Mouse (Mus musculus) c-Kit-positive CD71-negative TER-119-negative erythroid progenitor cells, embryonic 14.5 days (primary cell): ENCODE measurements at regions not wholly inside any gene's neighbourhood (a gene's known extent, or its start where the extent isn't known, plus 50 kb on each side); places are given as distances from the start of the nearest gene placed in this dataset.

ENCODE experiments used
- DNase-seq: peaks from one replicate; pipeline ENCODE4 v3.0.0-alpha.2; 2013; ENCODE audit warnings: low read depth

DNA sequence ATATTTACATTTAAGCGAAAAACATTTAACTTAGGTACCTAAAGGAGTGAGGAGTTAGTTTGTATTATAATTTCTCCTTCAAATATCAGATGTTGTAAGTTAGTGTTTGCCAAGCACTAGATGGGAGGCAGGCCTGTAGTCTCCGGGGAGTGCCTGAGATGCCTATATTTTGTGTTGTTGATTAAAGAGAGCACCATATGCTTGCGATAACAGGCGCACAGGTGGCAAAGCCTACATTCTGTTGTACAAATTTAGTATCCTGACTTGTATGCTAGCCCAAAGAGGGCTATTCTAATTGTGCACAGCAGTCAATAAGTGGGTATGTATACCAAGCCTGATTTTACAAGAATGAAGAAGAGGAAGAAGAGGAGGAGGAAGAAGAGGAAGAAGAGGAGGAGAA lies 151.8 kb upstream of the Atxn1 start:
- no peak for DNase-seq

DNA sequence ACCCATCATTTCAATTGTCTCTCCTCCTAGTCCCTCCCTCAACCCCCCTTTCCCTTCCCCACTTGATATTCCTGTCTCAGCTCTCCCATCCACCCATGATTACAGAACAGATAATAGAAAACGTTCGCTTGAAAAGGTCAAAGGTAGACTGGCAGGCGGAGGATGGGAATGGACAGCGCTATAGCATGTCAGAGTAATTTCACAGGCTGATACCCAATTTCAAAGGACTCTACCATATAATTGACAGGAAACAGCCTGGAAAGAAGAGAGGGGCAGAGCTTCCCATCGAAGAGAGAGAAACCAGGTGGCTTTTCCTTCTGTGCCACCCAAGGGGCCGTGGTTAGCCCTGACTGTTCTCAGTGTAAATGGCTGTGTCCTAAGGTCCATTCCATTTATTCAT lies 140.2 kb upstream of the Atxn1 start:
- no peak for DNase-seq

DNA sequence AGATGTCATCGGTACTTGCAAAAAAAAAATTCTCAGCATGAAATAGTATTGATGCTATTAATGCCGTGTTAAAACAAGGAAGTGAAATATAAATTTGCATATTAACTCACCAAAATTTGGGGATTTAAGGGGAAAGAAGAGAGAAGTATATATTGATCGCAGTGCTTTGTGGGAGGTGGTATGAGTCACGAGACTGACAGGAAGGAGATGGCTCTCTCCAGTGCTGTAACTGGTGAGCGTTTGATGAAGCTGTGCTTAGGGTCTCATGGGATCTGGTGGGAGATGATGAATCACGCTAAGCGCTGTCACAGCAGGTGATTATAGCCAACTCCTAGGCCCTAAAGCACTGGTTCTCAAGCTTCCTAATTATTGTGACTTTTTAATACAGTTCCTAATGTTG lies 133.8 kb upstream of the Atxn1 start:
- no peak for DNase-seq

DNA sequence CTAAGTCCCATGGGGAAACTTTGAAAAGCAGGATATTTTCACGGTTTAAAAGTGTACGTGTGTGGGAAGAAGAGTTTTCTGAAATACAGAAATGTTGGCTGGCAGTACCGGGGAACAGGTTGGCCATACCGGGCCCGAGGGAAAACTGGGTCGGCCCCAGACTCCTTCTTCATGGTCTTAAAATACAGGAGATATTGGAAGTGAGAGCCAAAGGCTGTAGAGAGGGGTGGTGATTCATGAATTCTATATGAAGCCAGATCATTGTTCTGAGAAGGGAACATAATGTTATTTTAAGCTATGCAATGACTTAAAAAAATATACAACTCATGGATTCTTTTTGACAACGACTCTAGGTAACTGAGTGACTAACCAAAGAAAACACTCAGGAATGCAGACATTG lies 133.3 kb upstream of the Atxn1 start:
- no peak for DNase-seq

DNA sequence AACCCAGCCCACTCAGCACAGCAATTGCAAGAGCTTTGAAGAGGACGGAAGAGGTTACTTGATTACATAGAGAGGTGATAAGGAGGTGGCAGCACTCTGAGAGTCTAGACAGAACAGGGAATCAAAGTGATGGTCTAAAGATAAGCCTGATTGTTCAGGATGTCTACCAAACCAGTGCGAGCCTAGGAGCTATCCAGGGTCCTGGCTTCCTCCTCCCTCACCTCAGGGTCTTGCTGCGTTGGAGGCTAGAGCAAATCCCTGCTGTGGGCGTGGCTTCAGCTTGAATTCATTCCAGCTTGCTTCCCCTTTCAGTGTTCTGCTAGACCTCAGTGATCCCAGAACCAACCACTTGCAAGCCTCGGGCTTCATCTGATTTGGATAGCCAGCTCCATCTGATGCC lies 132.2 kb upstream of the Atxn1 start:
- peak; percentile 62 for DNase-seq

DNA sequence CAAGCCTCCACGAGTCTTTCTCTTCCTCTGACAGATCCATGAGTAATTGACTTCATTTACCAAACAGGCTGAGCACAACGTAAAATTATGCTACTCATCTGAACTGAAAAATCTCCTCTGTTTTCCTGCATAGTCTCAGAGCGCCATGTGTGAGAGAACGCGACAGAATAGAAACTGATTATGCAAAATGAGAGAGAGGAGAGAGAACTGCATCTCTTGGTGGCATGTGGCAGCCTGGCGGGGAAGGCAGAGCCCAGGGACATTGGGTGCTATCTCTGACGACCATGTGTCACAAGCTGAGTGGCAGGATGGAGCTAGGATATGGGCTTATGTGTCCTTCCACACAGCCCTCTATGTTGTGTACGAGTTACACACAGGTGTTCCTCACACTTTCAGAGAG lies 131.6 kb upstream of the Atxn1 start:
- no peak for DNase-seq

DNA sequence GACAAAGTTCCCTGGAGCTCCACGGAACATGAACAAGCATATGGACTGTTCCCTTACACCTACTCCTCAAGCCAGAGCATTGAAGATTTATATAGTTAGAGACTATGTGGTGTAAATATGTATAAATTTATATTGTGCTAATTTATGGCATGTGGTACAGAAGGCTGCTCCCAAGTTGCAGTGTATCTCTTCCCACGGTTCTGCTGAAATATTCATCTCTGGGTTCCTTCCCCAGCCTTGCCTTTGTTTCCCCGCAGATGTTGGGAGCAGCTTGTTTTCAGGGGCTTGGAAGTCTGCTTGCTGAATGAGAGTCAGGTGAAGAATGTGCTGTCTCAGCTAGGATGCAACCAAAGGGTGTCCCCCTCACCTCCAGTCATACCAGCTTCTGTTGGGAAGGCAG lies 128.0 kb upstream of the Atxn1 start:
- no peak for DNase-seq

DNA sequence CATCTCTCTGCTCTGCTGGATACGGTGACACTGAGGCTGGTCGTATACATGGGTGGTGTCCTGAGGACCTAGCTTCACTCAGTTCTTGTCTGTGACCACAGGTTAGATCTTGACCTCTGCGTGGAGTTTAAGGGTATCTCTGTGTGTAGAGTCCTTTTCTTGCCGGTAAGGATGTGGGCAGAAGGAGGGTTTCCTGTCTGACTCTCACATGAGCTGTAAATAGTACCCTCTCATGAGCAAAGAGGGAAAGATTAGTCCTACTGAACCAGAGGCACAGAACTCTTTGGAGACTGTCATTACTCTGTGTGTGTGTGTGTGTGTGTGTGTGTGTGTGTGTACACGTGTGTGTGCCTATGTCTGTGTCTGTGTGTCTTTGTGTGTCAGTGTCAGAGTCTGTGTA lies 126.3 kb upstream of the Atxn1 start:
- DNase-seq: no peak

DNA sequence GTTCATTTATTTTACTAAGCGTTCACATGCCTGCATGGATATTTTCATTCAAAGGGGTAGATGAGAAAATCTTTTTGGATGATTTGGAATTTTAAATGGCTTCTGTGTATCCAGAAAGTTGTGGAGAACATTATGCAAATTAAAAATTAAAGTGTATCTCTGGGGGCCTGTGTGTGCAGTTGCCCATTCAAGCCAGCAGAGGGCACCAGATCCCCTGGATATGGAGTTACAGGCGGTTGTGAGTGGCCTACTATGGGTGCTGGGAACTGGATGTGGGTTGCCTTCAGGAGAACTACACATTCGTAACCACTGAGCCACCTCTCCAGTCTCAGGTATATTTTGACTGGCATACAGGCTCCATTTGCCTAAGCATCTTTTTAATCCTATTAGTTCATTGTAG lies 123.4 kb upstream of the Atxn1 start:
- DNase-seq: no peak

DNA sequence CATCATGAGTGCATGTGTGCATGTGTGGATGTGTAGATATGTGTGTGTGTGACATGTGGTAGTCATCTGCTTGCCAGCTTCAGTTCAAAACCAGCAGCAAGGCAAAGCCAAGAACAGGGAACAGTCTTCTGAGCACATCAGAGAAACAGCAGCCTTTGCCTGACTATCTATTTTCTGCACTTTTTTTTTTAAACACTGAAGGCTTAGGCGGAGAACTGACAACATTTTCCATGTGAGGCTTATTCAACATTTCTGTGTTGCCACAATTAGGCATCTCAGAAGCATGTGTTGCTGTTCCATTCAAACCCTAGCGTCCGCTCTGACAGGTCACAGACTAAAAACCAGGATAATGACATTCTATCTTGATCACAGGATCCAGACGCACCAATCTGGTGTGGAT lies 122.9 kb upstream of the Atxn1 start:
- no peak for DNase-seq

DNA sequence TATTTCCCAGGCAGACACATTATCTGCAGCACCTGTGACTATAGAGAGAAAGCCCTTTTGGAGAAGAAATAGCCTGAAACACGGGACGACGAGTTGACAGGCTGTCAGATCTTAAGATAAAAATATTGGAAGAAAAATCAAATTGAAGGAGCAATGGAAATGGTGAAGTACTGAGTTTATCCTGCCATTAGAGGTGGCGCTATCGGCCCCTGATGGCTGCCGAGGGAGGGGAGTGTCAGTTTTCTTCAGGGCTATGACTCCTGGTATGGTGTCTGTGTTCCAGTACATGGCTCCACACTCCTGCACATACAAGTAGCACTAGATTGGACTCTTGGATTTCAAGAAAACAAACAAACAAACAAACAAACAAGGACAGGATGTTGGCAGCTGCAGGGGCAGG lies 112.1 kb upstream of the Atxn1 start:
- DNase-seq: no peak

DNA sequence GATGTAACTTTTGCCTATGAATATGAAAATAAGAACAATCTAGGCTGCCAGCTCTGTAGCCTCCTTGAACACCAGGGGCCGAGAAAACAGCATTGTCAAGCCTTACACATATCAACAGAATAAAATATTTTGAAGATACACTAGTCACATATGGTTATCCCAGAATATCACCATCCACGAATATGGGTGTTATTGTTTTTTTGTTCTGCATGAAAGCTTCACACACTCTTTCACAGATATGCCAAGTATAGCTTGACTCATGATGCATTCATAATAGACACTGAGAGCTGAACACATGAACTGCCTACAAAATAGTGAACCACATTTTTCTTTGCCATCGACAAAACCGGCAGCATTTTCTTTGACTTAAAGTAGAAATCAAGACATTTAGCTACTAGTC lies 106.9 kb upstream of the Atxn1 start:
- no peak for DNase-seq

DNA sequence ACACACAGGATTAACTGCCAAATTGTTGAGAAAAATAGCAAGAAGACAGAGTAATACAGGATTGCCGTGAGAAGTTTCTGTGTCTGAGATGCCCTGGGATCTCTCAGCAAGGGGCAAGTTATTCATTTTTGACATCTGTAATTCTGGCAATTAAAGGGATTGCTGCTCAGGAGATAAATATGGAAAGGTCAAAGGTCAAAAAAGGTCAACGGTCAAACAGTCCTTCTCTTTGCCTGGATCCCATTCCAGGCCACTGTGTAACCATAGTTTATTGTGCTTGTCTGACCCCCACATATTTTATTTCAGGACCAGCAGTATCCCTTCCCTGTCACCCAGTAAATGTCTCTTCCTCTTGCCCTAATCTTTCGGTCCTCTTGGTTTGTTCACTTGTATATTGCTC lies 104.8 kb upstream of the Atxn1 start:
- no peak for DNase-seq

DNA sequence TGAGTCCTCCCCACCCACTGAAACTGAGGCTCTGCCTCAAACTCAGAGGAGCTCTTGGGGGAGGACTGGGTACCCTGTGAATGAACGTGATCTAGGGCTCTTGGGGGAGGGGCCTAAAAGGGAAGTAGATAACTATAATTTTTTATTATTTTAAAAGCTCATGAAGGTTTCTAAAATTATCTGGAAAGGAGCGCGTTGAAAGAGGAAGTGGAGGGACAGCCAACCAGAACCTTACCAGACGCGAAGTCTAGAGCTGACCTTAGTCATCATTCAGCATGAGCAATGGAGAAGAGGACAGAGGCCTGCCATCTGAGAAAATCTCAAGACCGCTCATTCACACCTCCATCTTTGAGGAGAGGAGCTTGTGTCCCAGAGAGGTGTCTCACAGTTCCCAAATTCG lies 98.0 kb upstream of the Atxn1 start:
- no peak for DNase-seq

DNA sequence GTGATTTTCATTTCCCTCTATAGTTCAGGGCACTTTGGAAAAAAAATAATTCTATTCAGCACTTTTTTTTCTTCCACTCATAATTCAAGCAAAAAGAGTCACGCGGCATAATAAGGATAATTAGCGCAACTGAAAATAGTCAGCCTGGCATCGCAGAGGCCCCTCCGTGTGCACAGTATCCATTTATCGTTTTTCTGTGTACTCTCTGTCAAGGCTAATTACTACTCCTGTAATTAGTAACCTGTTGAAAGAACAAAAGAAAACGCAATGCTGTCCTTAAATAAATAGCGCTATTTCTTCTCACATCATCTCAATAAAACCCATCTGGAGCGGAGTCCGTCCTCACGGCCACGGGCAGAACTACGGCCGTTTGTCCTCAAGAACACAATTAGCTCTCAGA lies 95.1 kb upstream of the Atxn1 start:
- DNase-seq: no peak

DNA sequence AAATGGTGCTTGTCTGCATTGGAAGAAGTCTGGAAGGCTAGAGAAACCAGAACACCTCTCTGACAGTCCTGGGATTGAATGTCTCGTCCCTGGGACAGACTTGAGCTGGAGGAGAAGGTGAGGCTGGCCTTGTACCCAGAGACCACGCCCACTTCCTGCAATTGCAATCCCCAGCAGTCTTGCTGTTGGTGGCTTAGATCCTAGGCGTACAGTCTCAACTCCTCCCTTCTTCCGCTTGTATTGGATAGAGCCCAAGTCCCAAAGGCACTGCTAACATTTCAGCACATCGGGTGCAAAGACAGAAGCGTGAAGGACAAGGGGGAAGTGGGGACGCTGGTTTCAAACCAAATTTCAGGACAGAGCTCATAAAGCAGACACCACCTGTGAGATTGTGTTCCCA lies 94.1 kb upstream of the Atxn1 start:
- DNase-seq: no peak

DNA sequence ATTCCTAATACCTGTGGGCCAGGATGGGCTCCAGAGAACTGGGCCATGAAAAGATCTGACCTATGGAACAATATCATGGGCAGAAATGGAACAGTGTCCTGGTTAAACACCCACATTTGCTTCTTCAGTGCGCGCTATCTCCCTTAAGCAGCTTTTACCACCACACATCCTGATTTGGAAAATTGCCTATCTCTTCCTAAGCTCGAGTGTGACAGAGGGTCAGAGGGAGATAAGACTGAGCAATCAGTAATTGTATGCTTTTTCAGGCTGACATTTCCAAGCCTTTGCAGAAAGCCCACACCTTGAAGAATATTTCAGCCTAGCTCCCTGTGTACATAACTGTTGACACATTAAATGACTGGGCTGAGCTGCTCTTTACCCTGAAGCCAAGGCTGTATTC lies 93.5 kb upstream of the Atxn1 start:
- no peak for DNase-seq

DNA sequence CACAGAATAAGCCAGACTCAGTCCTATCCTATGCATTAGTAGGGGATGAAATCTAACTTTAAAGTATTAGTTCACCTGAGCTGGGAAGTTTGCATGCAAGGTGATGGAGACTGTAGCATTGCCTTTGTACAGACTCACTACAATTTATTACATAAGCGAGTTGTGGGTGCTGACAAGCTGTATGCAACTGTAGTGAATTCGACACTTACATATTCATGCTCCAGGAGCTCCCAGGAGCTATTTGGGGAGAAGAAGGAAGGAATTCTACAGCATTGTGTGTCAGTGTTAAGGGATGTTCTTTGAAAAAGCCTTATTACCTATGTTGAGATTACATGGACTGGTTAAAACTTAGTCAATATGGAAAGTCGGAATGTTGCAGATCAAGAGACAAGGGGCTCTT lies 90.6 kb upstream of the Atxn1 start:
- no peak for DNase-seq

DNA sequence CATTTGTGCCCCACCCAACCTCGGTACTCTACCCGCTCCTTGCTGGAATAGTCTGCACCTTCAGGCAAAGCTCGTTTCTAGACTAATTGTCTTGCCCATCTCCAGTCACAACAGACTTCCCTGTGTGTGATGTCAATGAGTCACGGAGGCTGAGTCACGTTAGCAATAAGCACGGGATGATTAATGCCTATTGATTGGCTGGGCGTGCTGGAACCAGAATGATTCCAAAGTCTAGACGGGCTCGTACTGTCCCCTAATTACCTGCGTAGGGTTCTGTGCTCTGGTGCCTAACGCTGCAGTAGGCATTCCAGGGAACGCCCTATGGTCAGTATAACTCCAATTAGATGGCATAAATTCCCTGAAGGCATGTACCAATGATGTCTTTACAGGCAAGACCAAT lies 78.8 kb upstream of the Atxn1 start:
- DNase-seq: no peak

DNA sequence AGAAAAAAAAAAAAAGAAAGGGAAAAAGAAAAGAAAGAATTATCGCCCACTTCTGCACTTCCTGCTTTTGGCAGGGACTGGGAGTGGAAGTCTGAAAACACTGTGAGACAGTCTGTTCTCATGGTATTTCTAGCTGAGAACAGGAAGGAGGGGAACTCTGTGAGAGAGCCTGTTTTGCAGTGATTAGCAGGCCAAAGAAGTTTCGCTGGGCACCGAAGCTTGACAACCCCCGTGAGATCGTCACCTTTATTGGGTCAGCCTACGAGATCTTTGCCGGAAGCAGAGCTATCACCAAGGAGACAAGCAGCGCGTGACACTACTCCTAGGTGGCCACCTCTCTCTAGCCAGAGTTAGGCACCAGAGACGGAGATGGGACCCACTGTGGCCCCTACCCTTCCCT lies 78.2 kb upstream of the Atxn1 start:
- DNase-seq: peak; percentile 38

DNA sequence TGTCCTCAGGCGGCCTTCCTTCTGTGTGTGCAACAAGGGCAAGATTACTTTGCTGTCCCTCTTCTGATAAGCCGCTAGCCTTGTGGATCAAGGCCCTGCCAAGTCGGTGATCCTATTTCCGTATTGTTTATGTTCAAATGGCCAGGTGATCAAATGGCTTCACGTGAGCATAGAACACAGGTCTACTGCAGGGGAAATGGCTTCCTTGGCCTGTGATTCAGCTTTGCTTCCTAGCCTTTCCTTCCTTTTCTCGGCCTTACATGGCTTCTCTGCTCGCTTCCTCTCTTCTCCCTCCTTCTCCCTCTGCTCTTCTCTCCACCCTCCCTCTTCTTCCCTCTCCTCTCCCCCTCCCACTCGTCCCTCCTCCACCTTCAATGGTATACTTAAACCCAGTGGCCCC lies 77.4 kb upstream of the Atxn1 start:
- DNase-seq: no peak

DNA sequence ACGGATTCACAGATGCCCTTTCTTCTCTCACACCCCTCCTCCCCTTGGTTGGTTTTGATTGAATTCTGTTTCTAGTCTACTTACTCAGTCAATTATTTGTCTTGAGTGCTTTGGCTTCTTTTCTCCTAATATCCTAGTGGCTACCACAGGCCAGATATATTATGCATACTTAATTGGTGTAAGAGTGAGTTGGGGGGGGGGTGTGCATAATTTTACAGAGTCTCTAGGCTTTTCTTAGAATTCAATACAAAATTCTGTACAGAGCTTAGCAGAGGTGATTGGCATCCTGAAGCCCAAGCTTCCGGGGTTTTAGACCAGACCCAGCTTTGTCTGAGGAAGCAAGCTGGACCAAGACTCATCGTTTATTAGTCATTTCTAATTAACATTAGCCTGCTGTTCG lies 76.7 kb upstream of the Atxn1 start:
- no peak for DNase-seq

DNA sequence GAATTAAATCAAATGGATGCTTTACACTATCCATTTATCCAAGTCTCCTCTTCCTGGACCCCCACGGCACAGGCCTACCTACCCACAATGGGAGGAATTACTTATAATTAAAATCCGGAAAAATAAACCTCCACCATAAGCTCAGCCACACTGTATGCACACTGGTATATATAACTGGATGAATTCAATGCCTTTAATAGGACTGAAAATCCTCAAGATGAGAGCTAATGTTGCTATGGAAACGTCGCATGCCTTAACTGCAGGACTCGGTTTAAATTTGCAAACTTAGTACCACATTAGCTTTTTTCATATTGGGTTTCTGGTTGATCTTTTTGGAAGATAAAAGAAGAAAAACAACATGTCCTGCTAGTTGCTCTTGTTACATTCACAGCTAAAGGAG lies 75.3 kb upstream of the Atxn1 start:
- DNase-seq: no peak

DNA sequence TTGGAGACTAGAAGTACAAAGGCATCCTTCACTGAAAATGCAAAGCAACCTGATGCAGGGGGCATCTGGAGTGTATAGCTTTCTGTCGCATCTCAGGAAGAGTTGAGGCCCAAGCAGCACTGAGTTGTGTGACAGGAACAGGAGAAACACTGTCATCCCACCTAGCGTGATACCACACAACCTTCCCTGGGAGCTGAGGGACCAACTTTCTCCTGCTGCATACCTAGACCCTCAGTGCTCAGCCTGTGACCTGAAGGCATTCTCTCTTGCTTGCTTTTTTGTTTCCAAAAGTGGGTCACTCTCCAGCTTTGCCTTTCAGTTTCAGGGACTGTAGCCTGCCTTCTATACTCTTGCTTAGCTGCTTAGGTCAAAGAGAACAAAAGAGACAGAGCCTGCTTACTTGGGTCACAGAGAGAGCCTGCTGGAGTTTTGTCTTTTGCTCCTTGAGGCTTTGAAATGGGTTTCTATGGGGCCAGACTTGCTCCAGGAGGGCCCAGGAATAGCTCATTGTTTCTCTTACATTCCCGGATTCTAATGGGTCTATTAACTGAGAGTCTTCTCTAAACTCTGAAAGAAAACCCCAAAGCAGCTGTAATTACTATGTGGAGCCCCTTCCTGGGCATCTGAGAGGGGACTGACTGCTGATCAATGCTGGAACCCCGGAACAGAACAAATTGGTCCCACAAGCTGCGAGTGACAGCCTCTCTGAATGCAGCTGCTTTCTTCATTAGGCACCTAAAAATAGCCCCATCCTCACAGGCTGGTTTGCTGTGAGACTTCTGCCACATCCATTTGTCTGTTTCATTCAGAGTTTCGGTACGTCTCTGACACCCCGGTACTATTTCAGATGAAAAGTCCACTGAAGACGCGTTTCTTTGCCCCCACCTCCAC lies 73.9 kb upstream of the Atxn1 start:
- no peak for DNase-seq

DNA sequence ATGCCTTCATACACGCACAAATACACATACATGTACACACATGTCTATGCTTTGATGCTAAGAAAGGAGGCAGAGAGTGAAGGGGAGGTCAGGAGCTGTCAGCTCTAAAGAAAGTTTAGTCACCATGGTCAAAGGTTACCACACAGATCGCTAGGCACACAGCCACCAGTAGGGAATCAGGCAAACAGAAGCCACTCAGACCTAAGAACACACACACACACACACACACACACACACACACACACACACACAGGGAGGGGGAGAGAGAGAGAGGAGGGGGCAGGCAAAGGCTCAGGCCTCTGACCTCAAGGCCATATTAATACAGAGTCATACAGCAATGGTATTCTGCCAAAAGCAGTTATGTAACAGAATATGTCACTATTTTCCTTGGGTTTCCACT lies 67.5 kb upstream of the Atxn1 start:
- no peak for DNase-seq
